Mouse (Mus musculus): Measurements from ENCODE around the gene Sf3b1.

- TF ChIP-seq CTCF (IDR thresholded peaks at IDR 0.05; ENCODE audit: extremely low read depth, insufficient read depth, low read length), result no peak
- no peak for TF ChIP-seq POLR2A (IDR thresholded peaks at IDR 0.05; ENCODE audit: extremely low read depth, insufficient read depth, low read length)
Measured at GRCm38 (mm10) chr1:55076395-55076743, 49.1 kb upstream of the Sf3b1 start.
